Mouse (Mus musculus) brain, embryonic 14.5 days (tissue): ENCODE measurements around the gene Lrrc30.

Source experiments
- CTCF ChIP-seq: fragments of 200-500 bp; IDR thresholded peaks from 2 replicates; pipeline ENCODE4 v1.5.1; 2012; ENCODE audit warnings: inconsistent platforms, mild to moderate bottlenecking, moderate library complexity, borderline replicate concordance; ENCODE audit not compliant: insufficient read depth, insufficient read length; ENCODE audit errors: extremely low read depth
- POLR2A ChIP-seq: fragments of 200-500 bp; IDR thresholded peaks from 2 replicates; pipeline ENCODE4 v1.6.1; 2012; ENCODE audit warnings: mild to moderate bottlenecking, inconsistent platforms, borderline replicate concordance; ENCODE audit not compliant: poor library complexity, insufficient read depth, insufficient read length, severe bottlenecking; ENCODE audit errors: extremely low read depth

DNA sequence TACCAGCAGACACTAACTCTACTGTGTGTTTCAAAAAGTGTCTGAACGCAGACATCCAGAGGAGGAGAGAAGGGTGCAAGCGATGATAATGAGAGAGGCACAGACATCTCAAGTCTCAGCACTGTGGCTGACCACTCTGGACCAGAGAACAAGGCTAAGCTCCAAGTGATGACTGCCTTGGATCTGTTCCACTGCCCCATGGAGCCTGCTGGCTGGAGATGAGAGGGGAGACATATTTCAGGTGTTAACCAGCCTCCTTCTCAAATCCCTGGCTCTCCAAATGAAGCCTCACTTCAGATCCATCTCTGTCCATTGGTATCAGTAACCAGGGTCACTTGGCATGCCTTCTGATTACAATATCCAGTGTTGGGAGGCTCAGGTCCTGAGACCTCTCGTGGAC lies 20.4 kb downstream of the Lrrc30 start:
- no peak for TF ChIP-seq POLR2A
- TF ChIP-seq CTCF, result no peak
